Mouse (Mus musculus) testis, adult 2 months (tissue): ENCODE data around the gene Gm12216.

Source experiments
- CTCF ChIP-seq: fragments of 200-500 bp; IDR thresholded peaks from 2 replicates; pipeline ENCODE4 v1.5.1; 2012; ENCODE audit warnings: low read depth, mild to moderate bottlenecking, inconsistent platforms, low read length, moderate library complexity; ENCODE audit not compliant: control insufficient read depth, insufficient read depth, insufficient replicate concordance
- POLR2A ChIP-seq: fragments of 200-500 bp; IDR thresholded peaks from 2 replicates; pipeline ENCODE4 v1.6.1; 2012; ENCODE audit warnings: low read depth, mild to moderate bottlenecking, inconsistent platforms, low read length, moderate library complexity; ENCODE audit not compliant: control insufficient read depth

DNA sequence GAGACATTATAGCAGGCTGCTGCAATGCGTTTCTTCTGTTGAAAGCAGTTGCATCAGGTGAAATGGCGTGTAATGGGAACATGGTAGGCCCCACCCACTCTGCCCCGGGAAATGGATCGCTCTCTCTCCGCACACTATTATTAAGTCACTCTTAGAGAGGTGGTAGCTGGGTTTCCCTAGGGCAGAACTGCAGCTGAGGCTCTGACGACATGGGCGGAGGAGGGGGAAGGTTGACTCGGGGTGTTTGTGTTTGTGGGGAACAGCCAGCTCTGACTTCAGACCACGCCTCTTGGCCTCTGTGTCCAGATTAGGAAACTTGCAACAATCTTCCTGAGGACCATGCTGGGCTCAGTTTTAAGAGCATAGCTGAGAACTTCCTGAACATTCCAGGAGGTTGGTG is 53.3 kb downstream of the Gm12216 start:
- TF ChIP-seq CTCF (no peak), POLR2A (no peak)
